Mouse (Mus musculus): Measurements from ENCODE around the gene Plekhj1.

DNA sequence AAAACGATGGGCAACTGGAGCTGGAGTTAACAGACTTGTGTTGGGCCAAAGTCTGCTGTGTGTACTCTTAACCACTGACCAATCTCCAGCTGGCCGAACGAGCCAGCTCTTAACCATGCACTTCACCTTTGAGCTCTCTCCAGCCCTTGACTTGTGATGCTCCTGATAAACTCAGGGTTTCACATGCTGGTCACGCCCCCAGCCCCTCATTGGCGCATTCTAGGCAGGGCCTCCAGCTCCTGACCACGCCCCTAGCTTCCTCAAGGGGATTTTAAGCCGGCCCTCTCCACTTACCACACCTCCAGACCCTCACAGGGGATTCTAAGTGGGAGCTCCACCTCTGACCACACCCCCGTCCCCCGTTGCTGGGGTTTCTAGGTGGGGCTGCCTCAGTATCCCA, 32.7 kb upstream of the Plekhj1 start:
- TF ChIP-seq POLR2A (IDR thresholded peaks at IDR 0.05; ENCODE audit: borderline replicate concordance, low read depth, low read length), result no peak
- TF ChIP-seq CTCF (IDR thresholded peaks at IDR 0.05; ENCODE audit: low read depth, low read length), result no peak

Data from bone marrow macrophage, adult 2 months (primary cell).